In genomic region chr7:92774741-92775140, GRCm38 (mm10) we compare ENCODE assay signal across 22 mouse cellular contexts. TPM values are rescaled to one million over a fixed set of nuclear protein-coding genes. Genes with fewer than 3 reads are reported as not detected.
A peak's percentile ranks its signal among the peaks of the same experiment; 100 is the strongest.
DNase-seq lines count a peak whose midpoint lies in the region; ATAC-seq and TF ChIP-seq lines count a peak whose summit lies in the region.
"Had no signal": no experiment of that assay in that cellular context is flagged by ENCODE, and none has a peak within 500 bp of the region (broad histone marks: within the 10 kb centered on the region; RNA-seq: fewer than 3 reads in every experiment).

No protein-coding gene starts in this region.

- H3K4me3 ChIP-seq in embryonic facial prominence, embryonic 15.5 days (replicated peaks) = no peak overlapping the region
- H3K4me3 ChIP-seq in gastrocnemius, adult 2 months = no peak overlapping the region
- H3K4me3 ChIP-seq: erythroblast, embryonic 14.5 days; forebrain, embryonic 10.5 days; heart, embryonic 13.5 days; hindbrain, embryonic 12.5 days had no signal

- DNase-seq in lung, postnatal 10 days = peak; percentile 8
- DNase-seq in lung, postnatal 4 days = no peak
- peak; percentile 65 for DNase-seq in R1 (ENCODE audit: low read depth, low spot score)
- DNase-seq in gastrocnemius, adult 2 months = no peak
- DNase-seq in layer of hippocampus, postnatal 36 days = no peak
- DNase-seq: adrenal gland, adult 2 months; adrenal gland, postnatal 25 days; B cell, adult 2 months; cerebellum, adult 18-20 months; cerebellum, adult 9-11 months; cerebellum, postnatal 36 days; gastrocnemius, postnatal 10 days; heart, postnatal 4 days had no signal

- ATAC-seq in embryonic facial prominence, embryonic 15.5 days (ENCODE audit: insufficient number of reproducible peaks, low FRiP score, low TSS enrichment, low read depth) = no peak
- ATAC-seq: CD4-positive, CD25-positive, alpha-beta regulatory T cell, adult 4 months; forebrain, embryonic 14.5 days; hindbrain, embryonic 16.5 days; inflammation-experienced regulatory T-cells, adult 6 months had no signal

- H3K27me3 ChIP-seq in embryonic facial prominence, embryonic 15.5 days = no peaks in the 10 kb centered on the region
- H3K27me3 ChIP-seq: heart, embryonic 13.5 days; hindbrain, embryonic 12.5 days had no signal

- peaks cover 36% of the 10 kb centered on the region for H3K4me1 ChIP-seq in embryonic facial prominence, embryonic 15.5 days

- no peaks in the 10 kb centered on the region for H3K36me3 ChIP-seq in embryonic facial prominence, embryonic 15.5 days
- H3K36me3 ChIP-seq: forebrain, embryonic 10.5 days; heart, embryonic 13.5 days; hindbrain, embryonic 12.5 days had no signal

- intact Hi-C loops in gastrocnemius, adult 2 months (cut with DNase I) = no loop called here

- H3K9me3 ChIP-seq in embryonic facial prominence, embryonic 15.5 days (replicated peaks) = no peaks in the 10 kb centered on the region
- H3K9me3 ChIP-seq: forebrain, embryonic 10.5 days; heart, embryonic 13.5 days; hindbrain, embryonic 12.5 days had no signal

- 81% methylated on average over 5 of the region's 5 CpGs for WGBS in embryonic facial prominence, embryonic 15.5 days

- no peak overlapping the region for H3K9ac ChIP-seq in embryonic facial prominence, embryonic 15.5 days
- H3K9ac ChIP-seq: heart, embryonic 13.5 days; hindbrain, embryonic 12.5 days had no signal

- H3K4me2 ChIP-seq in embryonic facial prominence, embryonic 15.5 days (replicated peaks) = no peak overlapping the region
- H3K4me2 ChIP-seq: heart, embryonic 13.5 days; hindbrain, embryonic 12.5 days had no signal

- TF ChIP-seq CTCF in gastrocnemius, adult 2 months (IDR thresholded peaks at IDR 0.05) = no peak

- H3K27ac ChIP-seq in embryonic facial prominence, embryonic 15.5 days (replicated peaks) = 0 out of 2 replicates have a peak overlapping the region, but pooled peaks have one; percentile 94
- no peak overlapping the region for H3K27ac ChIP-seq in gastrocnemius, adult 2 months
- H3K27ac ChIP-seq: forebrain, embryonic 10.5 days; heart, embryonic 13.5 days had no signal

RNA-seq across cellular contexts. Expression of gene Rab30, which starts 33.3 kb away (rescaled TPM):
- 21.4 and 21.8 TPM in 2 replicates for polyA plus RNA-seq in embryonic facial prominence, embryonic 15.5 days (2015; fragmentation: Nextera tagmentation; extraction: Ambion mirVana)
- total RNA-seq in gastrocnemius, adult 2 months (2021) = 1 to 10 TPM; 6.5 to 7.7 TPM
- 10 to 100 TPM; 48.7 to 49.2 TPM for total RNA-seq in layer of hippocampus, postnatal 36 days (2021)

Comparison
In these comparisons a context has a peak if more than half of its experiments do, and no peak if none do; other contexts are left out.
1. DNase-seq: peak in lung, postnatal 10 days (single experiment) and R1 (single experiment); none in lung, postnatal 4 days (0 of 2), gastrocnemius, adult 2 months (single experiment) and layer of hippocampus, postnatal 36 days (0 of 2).
2. RNA of gene Rab30, which starts 33.3 kb away (total RNA-seq): 48.7 to 49.2 TPM in layer of hippocampus, postnatal 36 days; 6.5 to 7.7 TPM in gastrocnemius, adult 2 months; every median in the first group is over 4 times any median in the second.